20 mouse cellular contexts compared by ENCODE assay signal in genomic region chr10:83858689-83859088, GRCm38 (mm10).
DNase-seq lines count a peak whose midpoint lies in the region; ATAC-seq and TF ChIP-seq lines count a peak whose summit lies in the region.
"Had no signal": no experiment of that assay in that cellular context is flagged by ENCODE, and none has a peak within 500 bp of the region (broad histone marks: within the 10 kb centered on the region; RNA-seq: fewer than 3 reads in every experiment).

No protein-coding gene starts in this region.

- H3K4me2 ChIP-seq in heart, embryonic 11.5 days, result no peak overlapping the region
- H3K4me2 ChIP-seq in lung, embryonic 16.5 days (ENCODE audit: low read depth, low read length), result no peak overlapping the region
- H3K4me2 ChIP-seq in liver, postnatal 0 days (ENCODE audit: low read depth, low read length), result no peak overlapping the region
- H3K4me2 ChIP-seq: forebrain, embryonic 12.5 days; hindbrain, embryonic 12.5 days; liver, embryonic 15.5 days; stomach, embryonic 15.5 days had no signal

- TF ChIP-seq POLR2A in cerebellum, adult 2 months (IDR thresholded peaks at IDR 0.05; ENCODE audit: borderline replicate concordance, insufficient read depth, low read length), result no peak

- intact Hi-C loops in heart, postnatal 10 days (cut with DNase I), result no loop called here

- H3K9ac ChIP-seq in heart, embryonic 11.5 days (ENCODE audit: low read depth, low read length), result no peak overlapping the region
- H3K9ac ChIP-seq in lung, embryonic 16.5 days (ENCODE audit: low read length), result no peak overlapping the region
- no peak overlapping the region for H3K9ac ChIP-seq in liver, postnatal 0 days (replicated peaks)
- H3K9ac ChIP-seq: forebrain, embryonic 12.5 days; hindbrain, embryonic 12.5 days; liver, embryonic 15.5 days; stomach, embryonic 15.5 days had no signal

- no peaks in the 10 kb centered on the region for H3K9me3 ChIP-seq in heart, embryonic 11.5 days (replicated peaks; ENCODE audit: control insufficient read depth, low read length)
- no peaks in the 10 kb centered on the region for H3K9me3 ChIP-seq in lung, embryonic 16.5 days (ENCODE audit: control insufficient read depth, low read length)
- no peaks in the 10 kb centered on the region for H3K9me3 ChIP-seq in liver, postnatal 0 days (ENCODE audit: low read length)
- H3K9me3 ChIP-seq: forebrain, embryonic 12.5 days; hindbrain, embryonic 12.5 days; liver, embryonic 15.5 days; midbrain, embryonic 10.5 days; stomach, embryonic 15.5 days had no signal

- H3K27me3 ChIP-seq in heart, embryonic 11.5 days (ENCODE audit: control insufficient read depth, insufficient read depth, low read length), result no peaks in the 10 kb centered on the region
- H3K27me3 ChIP-seq in lung, embryonic 16.5 days (ENCODE audit: control insufficient read depth, insufficient read depth, low read depth, low read length), result no peaks in the 10 kb centered on the region
- H3K27me3 ChIP-seq in liver, postnatal 0 days (ENCODE audit: insufficient read depth, low read length), result no peaks in the 10 kb centered on the region
- H3K27me3 ChIP-seq in cerebellum, adult 2 months (ENCODE audit: control insufficient read depth, insufficient read depth, low read length), result no peaks in the 10 kb centered on the region
- H3K27me3 ChIP-seq: forebrain, embryonic 12.5 days; hindbrain, embryonic 12.5 days; liver, embryonic 15.5 days; stomach, embryonic 15.5 days had no signal

- TF ChIP-seq EP300 in liver, postnatal 0 days (IDR thresholded peaks at IDR 0.05; ENCODE audit: low read depth), result no peak

- 0 out of 2 replicates have a peak, but pooled peaks cover 3% of the 10 kb centered on the region for H3K4me1 ChIP-seq in heart, embryonic 11.5 days (ENCODE audit: control insufficient read depth, insufficient read depth, low read length)
- peaks cover 22% of the 10 kb centered on the region for H3K4me1 ChIP-seq in lung, embryonic 16.5 days (replicated peaks; ENCODE audit: control insufficient read depth, insufficient read depth, low read length)
- H3K4me1 ChIP-seq in liver, postnatal 0 days (ENCODE audit: insufficient read depth), result no peaks in the 10 kb centered on the region
- H3K4me1 ChIP-seq in cerebellum, adult 2 months (ENCODE audit: control insufficient read depth, insufficient read depth, low read length), result no peaks in the 10 kb centered on the region; the same call in 1 of the 2 replicates
- H3K4me1 ChIP-seq: liver, embryonic 15.5 days; stomach, embryonic 15.5 days had no signal

- H3K36me3 ChIP-seq in heart, embryonic 11.5 days (ENCODE audit: control insufficient read depth, insufficient read depth, low read length), result no peaks in the 10 kb centered on the region
- no peaks in the 10 kb centered on the region for H3K36me3 ChIP-seq in lung, embryonic 16.5 days (ENCODE audit: control insufficient read depth, insufficient read depth, low read length)
- H3K36me3 ChIP-seq in liver, postnatal 0 days (replicated peaks; ENCODE audit: insufficient read depth, low read length), result no peaks in the 10 kb centered on the region
- H3K36me3 ChIP-seq: forebrain, embryonic 12.5 days; G1E; hindbrain, embryonic 12.5 days; liver, embryonic 15.5 days; midbrain, embryonic 10.5 days; stomach, embryonic 15.5 days had no signal

- 0 out of 2 replicates have a peak overlapping the region, but pooled peaks have one; percentile 10 for H3K27ac ChIP-seq in heart, embryonic 11.5 days (ENCODE audit: low read depth, low read length)
- H3K27ac ChIP-seq in lung, embryonic 16.5 days (ENCODE audit: low read length), result peak overlapping the region; percentile 26
- H3K27ac ChIP-seq in liver, postnatal 0 days (ENCODE audit: low read depth), result no peak overlapping the region
- no peak overlapping the region for H3K27ac ChIP-seq in cerebellum, adult 2 months (ENCODE audit: insufficient read depth, low read length)
- H3K27ac ChIP-seq: forebrain, embryonic 12.5 days; hindbrain, embryonic 12.5 days; left cerebral cortex, adult 2 months; liver, embryonic 15.5 days; macrophage; midbrain, embryonic 10.5 days; stomach, embryonic 15.5 days had no signal

- no peak for ATAC-seq in heart, embryonic 11.5 days (replicated peaks; ENCODE audit: insufficient number of reproducible peaks, low FRiP score, low TSS enrichment)
- 0 out of 2 replicates have a peak, but pooled peaks have one; percentile 10 for ATAC-seq in lung, embryonic 16.5 days (ENCODE audit: low read depth)
- ATAC-seq in liver, postnatal 0 days, result no peak
- ATAC-seq: activated CD4-positive, CD25-positive, alpha-beta regulatory T cell, adult 4 months had no signal

- WGBS in heart, embryonic 11.5 days (ENCODE audit: insufficient replicate concordance), result 65% methylated on average over 6 of the region's 6 CpGs
- 30% methylated on average over 6 of the region's 6 CpGs for WGBS in lung, embryonic 16.5 days
- 45% methylated on average over 6 of the region's 6 CpGs for WGBS in liver, postnatal 0 days (ENCODE audit: insufficient replicate concordance)
- WGBS in cerebellum, adult 2 months, result 83% methylated on average over 6 of the region's 6 CpGs

- TF ChIP-seq CTCF in liver, postnatal 0 days (IDR thresholded peaks at IDR 0.05; ENCODE audit: low read depth), result no peak
- TF ChIP-seq CTCF in cerebellum, adult 2 months (IDR thresholded peaks at IDR 0.05; ENCODE audit: borderline replicate concordance, insufficient read depth, low read depth, low read length), result no peak

- DNase-seq in adrenal gland, adult 2 months, result peak; percentile 13
- no peak for DNase-seq in adrenal gland, postnatal 14 days
- DNase-seq in heart, postnatal 10 days, result no peak
- DNase-seq in lung, adult 18-20 months, result no peak
- DNase-seq in liver, postnatal 0 days, result no peak
- no peak for DNase-seq in cerebellum, adult 2 months
- DNase-seq: right cerebral cortex, postnatal 25 days; thymus, adult 18-20 months; thymus, postnatal 4 days had no signal

- H3K4me3 ChIP-seq in heart, embryonic 11.5 days (ENCODE audit: low read depth, low read length), result no peak overlapping the region
- H3K4me3 ChIP-seq in lung, embryonic 16.5 days (ENCODE audit: low read length), result no peak overlapping the region
- H3K4me3 ChIP-seq in liver, postnatal 0 days (ENCODE audit: low read depth, low read length), result no peak overlapping the region
- no peak overlapping the region for H3K4me3 ChIP-seq in cerebellum, adult 2 months (replicated peaks; ENCODE audit: insufficient read depth, low read depth, low read length)
- H3K4me3 ChIP-seq: forebrain, embryonic 12.5 days; hindbrain, embryonic 12.5 days; left cerebral cortex, adult 2 months; liver, embryonic 15.5 days; midbrain, embryonic 10.5 days; stomach, embryonic 15.5 days had no signal

Comparison
In these comparisons a context has a peak if more than half of its experiments do, and no peak if none do; other contexts are left out.
1. H3K27ac ChIP-seq: peak in heart, embryonic 11.5 days (single experiment) and lung, embryonic 16.5 days (single experiment); none in liver, postnatal 0 days (single experiment) and cerebellum, adult 2 months (single experiment).